24 mouse cellular contexts compared by ENCODE assay signal in the genomic region with DNA sequence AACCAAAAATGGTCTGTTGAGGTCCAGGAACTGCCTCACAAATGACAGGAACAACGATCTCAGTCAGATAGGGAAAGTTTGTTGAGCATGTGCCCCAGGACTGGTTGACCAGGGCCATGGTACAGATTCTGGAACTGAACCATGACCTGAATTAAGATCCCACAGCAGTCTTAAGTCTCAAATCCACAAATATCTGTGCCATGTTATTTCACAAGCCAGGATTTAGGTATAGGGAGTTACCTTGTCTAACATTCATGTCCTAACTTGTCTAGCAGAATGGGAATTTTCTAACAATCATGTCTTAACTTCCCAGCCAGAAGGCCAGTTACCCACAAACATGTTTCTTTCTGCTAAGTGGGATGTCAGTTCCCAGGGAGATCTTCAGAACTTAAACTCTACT.
"Had no signal": no experiment of that assay in that cellular context is flagged by ENCODE, and none has a peak within 500 bp of the region (broad histone marks: within the 10 kb centered on the region; RNA-seq: fewer than 3 reads in every experiment).

No protein-coding gene starts in this region.

- H3K27me3 ChIP-seq: heart, embryonic 12.5 days; hindbrain, embryonic 12.5 days; limb, embryonic 12.5 days; liver, embryonic 13.5 days; liver, embryonic 15.5 days had no signal

- H3K4me1 ChIP-seq: heart, embryonic 10.5 days; heart, embryonic 12.5 days; hindbrain, embryonic 10.5 days; hindbrain, embryonic 12.5 days; limb, embryonic 10.5 days; limb, embryonic 12.5 days; liver, embryonic 13.5 days; liver, embryonic 15.5 days had no signal

- H3K36me3 ChIP-seq: heart, embryonic 10.5 days; heart, embryonic 12.5 days; hindbrain, embryonic 10.5 days; hindbrain, embryonic 12.5 days; limb, embryonic 10.5 days; limb, embryonic 12.5 days; liver, embryonic 13.5 days; liver, embryonic 15.5 days had no signal

- DNase-seq: gastrocnemius, adult 2 months; gastrocnemius, postnatal 10 days; gastrocnemius, postnatal 36 days; heart, adult 18-20 months; heart, postnatal 10 days; heart, postnatal 4 days; kidney, adult 18-20 months; kidney, adult 8-10 months; kidney, postnatal 10 days; kidney, postnatal 36 days; liver; liver, embryonic 13.5 days had no signal

- H3K9ac ChIP-seq: heart, embryonic 12.5 days; hindbrain, embryonic 12.5 days; hindbrain, embryonic 14.5 days; limb, embryonic 12.5 days; liver, embryonic 13.5 days; liver, embryonic 15.5 days had no signal

- H3K4me2 ChIP-seq: heart, embryonic 12.5 days; hindbrain, embryonic 12.5 days; hindbrain, embryonic 14.5 days; limb, embryonic 12.5 days; liver, embryonic 11.5 days; liver, embryonic 13.5 days; liver, embryonic 15.5 days had no signal

- ATAC-seq: hindbrain, embryonic 16.5 days; inflammation-experienced regulatory T-cells, adult 6 months had no signal

- H3K9me3 ChIP-seq: heart, embryonic 10.5 days; heart, embryonic 12.5 days; hindbrain, embryonic 10.5 days; hindbrain, embryonic 12.5 days; limb, embryonic 10.5 days; limb, embryonic 12.5 days; liver, embryonic 13.5 days; liver, embryonic 15.5 days had no signal

- H3K27ac ChIP-seq: gastrocnemius, adult 2 months; heart, embryonic 10.5 days; hindbrain, embryonic 10.5 days; hindbrain, embryonic 12.5 days; hindbrain, embryonic 14.5 days; left cerebral cortex, adult 2 months; limb, embryonic 10.5 days; limb, embryonic 12.5 days; liver, embryonic 13.5 days; liver, embryonic 15.5 days had no signal

- H3K4me3 ChIP-seq: gastrocnemius, adult 2 months; heart, embryonic 10.5 days; heart, embryonic 12.5 days; hindbrain, embryonic 10.5 days; hindbrain, embryonic 12.5 days; left cerebral cortex, adult 2 months; limb, embryonic 10.5 days; limb, embryonic 12.5 days; liver, embryonic 13.5 days; liver, embryonic 15.5 days had no signal
